In the genomic region with DNA sequence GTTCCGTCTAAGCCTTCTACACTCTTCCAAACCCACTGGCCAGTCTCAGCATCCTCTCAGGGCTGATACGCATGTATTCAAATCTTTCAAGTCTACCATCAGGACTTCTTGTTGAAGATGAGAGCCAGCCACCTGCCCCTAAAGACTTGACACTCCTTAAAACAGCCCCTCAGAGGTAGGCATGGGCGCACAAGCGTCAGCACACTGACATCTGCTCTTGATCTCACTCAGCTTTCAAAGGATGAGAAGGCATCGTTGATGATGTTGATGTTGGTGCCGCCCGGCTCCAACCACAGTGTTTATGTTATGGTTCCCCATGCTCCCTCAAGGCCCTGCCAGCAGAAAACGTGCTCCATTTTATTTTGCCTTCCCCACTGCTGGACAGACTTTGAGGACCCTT, we compare ENCODE assay signal across 37 mouse cellular contexts. TPM values are rescaled to one million over a fixed set of nuclear protein-coding genes. Genes with fewer than 3 reads are reported as not detected.
"Had no signal": no experiment of that assay in that cellular context is flagged by ENCODE, and none has a peak within 500 bp of the region (broad histone marks: within the 10 kb centered on the region; RNA-seq: fewer than 3 reads in every experiment).

No protein-coding gene starts in this region.

- H3K4me3 ChIP-seq: heart, embryonic 13.5 days; heart, embryonic 15.5 days; hindbrain, embryonic 10.5 days; hindbrain, embryonic 12.5 days; hindbrain, embryonic 13.5 days; hindbrain, embryonic 15.5 days; intestine, embryonic 15.5 days; kidney, embryonic 15.5 days; layer of hippocampus, adult 2 months; left cerebral cortex, adult 2 months had no signal

- ATAC-seq: hindbrain, embryonic 16.5 days; hindbrain, postnatal 0 days; inflammation-experienced regulatory T-cells, adult 6 months; intestine, embryonic 15.5 days; intestine, embryonic 16.5 days; intestine, postnatal 0 days had no signal

- H3K36me3 ChIP-seq: heart, embryonic 13.5 days; heart, embryonic 15.5 days; hindbrain, embryonic 10.5 days; hindbrain, embryonic 12.5 days; hindbrain, embryonic 13.5 days; hindbrain, embryonic 15.5 days; intestine, embryonic 15.5 days; kidney, embryonic 15.5 days had no signal

- H3K27me3 ChIP-seq: heart, embryonic 13.5 days; heart, embryonic 15.5 days; hindbrain, embryonic 12.5 days; hindbrain, embryonic 13.5 days; hindbrain, embryonic 15.5 days; intestine, embryonic 15.5 days; kidney, embryonic 15.5 days had no signal

- H3K27ac ChIP-seq: heart, embryonic 13.5 days; heart, embryonic 15.5 days; hindbrain, embryonic 10.5 days; hindbrain, embryonic 12.5 days; hindbrain, embryonic 13.5 days; hindbrain, embryonic 14.5 days; hindbrain, embryonic 15.5 days; hindbrain, postnatal 0 days; intestine, embryonic 15.5 days; kidney, embryonic 15.5 days; kidney, postnatal 0 days; layer of hippocampus, adult 2 months; left cerebral cortex, adult 2 months had no signal

- H3K9ac ChIP-seq: heart, embryonic 13.5 days; heart, embryonic 15.5 days; hindbrain, embryonic 12.5 days; hindbrain, embryonic 13.5 days; hindbrain, embryonic 14.5 days; hindbrain, embryonic 15.5 days; intestine, embryonic 15.5 days; kidney, embryonic 15.5 days had no signal

- H3K4me1 ChIP-seq: heart, embryonic 13.5 days; heart, embryonic 15.5 days; hindbrain, embryonic 10.5 days; hindbrain, embryonic 12.5 days; hindbrain, embryonic 15.5 days; intestine, embryonic 15.5 days; kidney, embryonic 15.5 days had no signal

- H3K9me3 ChIP-seq: heart, embryonic 13.5 days; heart, embryonic 15.5 days; hindbrain, embryonic 10.5 days; hindbrain, embryonic 12.5 days; hindbrain, embryonic 13.5 days; hindbrain, embryonic 15.5 days; intestine, embryonic 15.5 days; kidney, embryonic 15.5 days had no signal

- DNase-seq: heart, postnatal 10 days; heart, postnatal 14 days; heart, postnatal 36 days; heart, postnatal 4 days; kidney, adult 11 months; kidney, adult 18-20 months; kidney, adult 2 months; kidney, adult 8-10 months; kidney, adult 9 months; kidney, postnatal 10 days; kidney, postnatal 14 days; kidney, postnatal 25 days; kidney, postnatal 36 days; kidney, postnatal 4 days; layer of hippocampus, adult 9-11 months; layer of hippocampus, postnatal 36 days had no signal

- H3K4me2 ChIP-seq: heart, embryonic 11.5 days; heart, embryonic 13.5 days; heart, embryonic 15.5 days; hindbrain, embryonic 12.5 days; hindbrain, embryonic 13.5 days; hindbrain, embryonic 14.5 days; hindbrain, embryonic 15.5 days; intestine, embryonic 15.5 days; kidney, embryonic 15.5 days had no signal

RNA-seq across cellular contexts. Expression of a gene that starts 50.7 kb away (rescaled TPM):
- total RNA-seq: hematopoietic stem cell, adult 5-6 weeks had no signal
- polyA plus RNA-seq: heart, embryonic 15.5 days; heart, postnatal 0 days; inflammation-experienced regulatory T-cells, adult 6 months; intestine, embryonic 16.5 days; kidney, embryonic 15.5 days; kidney, embryonic 16.5 days had no signal
